Mouse (Mus musculus) neural tube, embryonic 13.5 days (tissue): ENCODE measurements around the gene Zbtb32. TPM values are rescaled to one million over a fixed set of nuclear protein-coding genes. Genes with fewer than 3 reads are reported as not detected.
A peak's percentile ranks its signal among the peaks of the same experiment; 100 is the strongest.

ENCODE experiments used
- ATAC-seq: fragments of 200-750 bp; cut with Nextera tagmentation; 2 replicates; pipeline ENCODE4 v1.8.0; 2017; ENCODE audit warnings: low read depth, mild to moderate bottlenecking, moderate TSS enrichment, moderate library complexity
- H3K27ac ChIP-seq: fragments of 300-500 bp; sonication (generic); replicated peaks from 2 replicates; pipeline ENCODE4 v1.5.1; 2015; ENCODE audit warnings: moderate library complexity, mild to moderate bottlenecking, inconsistent platforms
- H3K27me3 ChIP-seq: fragments of 300-500 bp; sonication (generic); 2 replicates; pipeline ENCODE4 v1.6.1; 2015; ENCODE audit warnings: mild to moderate bottlenecking, inconsistent platforms
- H3K36me3 ChIP-seq: fragments of 300-500 bp; sonication (generic); 2 replicates; pipeline ENCODE4 v1.6.1; 2015; ENCODE audit warnings: mild to moderate bottlenecking, inconsistent platforms
- H3K4me1 ChIP-seq: fragments of 300-500 bp; sonication (generic); replicated peaks from 2 replicates; pipeline ENCODE4 v1.6.1; 2015; ENCODE audit warnings: inconsistent platforms
- H3K4me2 ChIP-seq: fragments of 300-500 bp; sonication (generic); 2 replicates; pipeline ENCODE4 v1.6.1; 2015; ENCODE audit warnings: inconsistent platforms, mild to moderate bottlenecking, moderate library complexity
- H3K4me3 ChIP-seq: fragments of 300-500 bp; sonication (generic); 2 replicates; pipeline ENCODE4 v1.5.1; 2015; ENCODE audit warnings: mild to moderate bottlenecking, inconsistent platforms
- H3K9ac ChIP-seq: fragments of 300-500 bp; sonication (generic); 2 replicates; pipeline ENCODE4 v1.6.1; 2015; ENCODE audit warnings: moderate library complexity, mild to moderate bottlenecking, inconsistent platforms
- H3K9me3 ChIP-seq: fragments of 300-500 bp; sonication (generic); 2 replicates; pipeline ENCODE4 v1.6.1; 2016; ENCODE audit warnings: inconsistent platforms
- WGBS: fragments of 180-500 bp; shearing (Covaris S2); methylation state at CpG from one replicate; pipeline ENCODE4 v1.1.7; 2015; 5-methylcytosine and 5-hydroxymethylcytosine counted together
- polyA plus RNA-seq: library from polyadenylated mRNA; unstranded; fragments of >200 nt; fragmentation: Nextera tagmentation; extraction: Ambion mirVana; gene quantifications from 2 replicates; pipeline ENCODE4 v1.2.1, GENCODE M21; 2015

Gene Zbtb32
- polyA plus RNA-seq, 1 experiment from 2014 or later = 0.50 TPM

DNA sequence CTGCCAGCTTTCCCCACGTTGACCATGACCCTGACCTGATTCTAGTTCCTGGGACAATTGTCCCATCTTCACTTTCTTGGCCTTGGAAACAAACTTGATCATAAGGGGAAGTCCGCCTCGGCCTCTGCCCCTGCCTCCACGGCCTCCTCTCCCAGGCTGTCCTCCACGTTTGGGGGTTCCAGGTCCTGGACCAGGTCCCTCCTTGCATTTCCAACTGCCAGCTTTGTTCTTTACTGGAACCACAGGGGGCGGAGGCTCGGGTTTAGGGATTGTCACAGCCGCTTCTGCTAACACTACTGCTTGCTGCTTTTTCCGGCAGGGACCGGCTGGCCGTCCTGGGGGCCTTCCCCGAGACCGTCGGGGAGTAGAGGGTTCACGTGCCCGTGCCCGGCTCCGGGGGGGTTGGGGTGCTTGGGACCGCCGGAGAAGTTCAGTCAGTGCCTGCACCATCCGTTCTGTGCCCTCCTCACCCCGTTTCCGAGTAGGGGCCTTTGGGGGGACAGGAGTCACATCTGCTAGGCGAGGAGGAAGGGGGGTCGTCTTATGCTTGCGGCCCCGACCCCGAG, 12.2 kb downstream of the Zbtb32 start:
- H3K27ac ChIP-seq = no peak overlapping the region
- H3K4me3 ChIP-seq = peak overlapping the region; percentile 99; the same call in 1 of the 2 replicates
- peaks cover 24% of the 10 kb centered on the region for H3K4me1 ChIP-seq
- peak overlapping the region; percentile 98 for H3K4me2 ChIP-seq
- peak overlapping the region; percentile 99 for H3K9ac ChIP-seq
- no peaks in the 10 kb centered on the region for H3K27me3 ChIP-seq
- ATAC-seq = no peak
- H3K36me3 ChIP-seq = peaks cover 52% of the 10 kb centered on the region
- no peaks in the 10 kb centered on the region for H3K9me3 ChIP-seq
- 91% methylated on average over 28 of the region's 28 CpGs for WGBS

DNA sequence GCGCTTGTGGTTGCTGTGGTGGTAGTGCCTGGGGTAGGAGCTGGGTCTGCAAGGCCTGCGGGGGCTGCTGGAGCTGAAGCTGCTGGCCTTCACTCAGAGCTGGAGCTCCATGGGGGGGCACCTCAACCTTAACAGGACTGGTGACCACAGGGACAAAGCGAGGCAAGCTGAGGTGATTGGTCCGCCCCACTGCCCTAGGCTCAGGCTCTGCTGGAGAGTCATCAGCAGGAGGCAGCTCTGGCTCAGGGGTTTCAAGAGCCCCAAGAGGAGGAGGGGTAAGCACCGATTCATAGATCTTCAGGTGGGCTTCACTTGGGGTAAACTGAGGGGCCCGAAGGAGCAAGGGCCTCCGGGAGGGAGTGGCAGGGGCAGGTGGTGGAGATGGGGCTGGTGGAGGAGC, 13.5 kb downstream of the Zbtb32 start:
- ATAC-seq = no peak
- Histone ChIP-seq H3K27ac (no peak overlapping the region), H3K4me3 (no peak overlapping the region), H3K4me1 (peaks cover 23% of the 10 kb centered on the region), H3K9me3 (no peaks in the 10 kb centered on the region), H3K36me3 (peaks cover 66% of the 10 kb centered on the region), H3K4me2 (no peak overlapping the region), H3K27me3 (no peaks in the 10 kb centered on the region), H3K9ac (no peak overlapping the region)
- 98% methylated on average over 7 of the region's 7 CpGs for WGBS

DNA sequence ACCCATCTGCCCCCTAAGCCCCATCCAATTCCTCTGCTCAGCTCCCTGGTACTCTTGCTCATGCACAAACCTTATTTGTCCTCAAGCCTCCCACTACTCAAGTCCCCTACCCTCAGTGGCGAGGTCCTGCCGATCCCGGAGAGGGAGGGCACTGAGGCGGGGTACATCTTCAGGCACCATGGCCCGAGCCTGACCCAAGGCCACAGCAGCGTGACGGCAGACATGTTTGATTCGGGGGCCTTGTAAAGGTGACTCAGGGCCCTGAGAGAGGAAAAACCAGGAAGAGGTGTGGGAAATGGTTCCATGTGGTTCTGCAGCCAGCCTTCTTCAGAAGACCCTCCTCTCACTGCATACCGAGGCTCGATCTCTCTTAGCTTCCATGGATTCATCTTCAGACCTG, 14.4 kb downstream of the Zbtb32 start:
- Histone ChIP-seq H3K9ac (no peak overlapping the region), H3K4me3 (no peak overlapping the region), H3K36me3 (peaks cover 74% of the 10 kb centered on the region), H3K4me1 (peaks cover 16% of the 10 kb centered on the region), H3K27me3 (no peaks in the 10 kb centered on the region), H3K27ac (no peak overlapping the region), H3K9me3 (no peaks in the 10 kb centered on the region), H3K4me2 (no peak overlapping the region)
- no peak for ATAC-seq
- WGBS = 93% methylated on average over 10 of the region's 10 CpGs

DNA sequence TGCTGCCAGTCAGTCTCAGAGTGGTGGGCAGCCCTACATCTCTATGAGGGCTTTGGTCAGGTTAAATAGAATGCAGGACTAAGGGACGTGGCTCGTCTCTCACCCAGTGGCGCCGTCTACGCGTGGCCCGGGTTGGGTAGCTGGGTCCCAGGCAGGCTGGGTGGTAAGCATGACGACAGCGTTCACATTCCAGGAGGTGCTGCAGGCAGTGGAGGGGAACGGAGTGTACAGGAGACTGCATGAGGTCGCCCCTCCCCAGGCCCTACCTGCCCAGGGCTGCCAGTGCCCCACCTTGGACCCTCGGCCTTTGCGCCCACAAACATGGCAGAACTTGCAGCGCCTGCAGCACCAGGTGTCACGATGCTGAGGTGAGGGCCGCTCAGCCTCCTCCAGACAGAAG, 17.2 kb downstream of the Zbtb32 start:
- 96% methylated on average over 16 of the region's 16 CpGs for WGBS
- no peak overlapping the region for H3K27ac ChIP-seq
- peaks cover 4% of the 10 kb centered on the region for H3K4me1 ChIP-seq

DNA sequence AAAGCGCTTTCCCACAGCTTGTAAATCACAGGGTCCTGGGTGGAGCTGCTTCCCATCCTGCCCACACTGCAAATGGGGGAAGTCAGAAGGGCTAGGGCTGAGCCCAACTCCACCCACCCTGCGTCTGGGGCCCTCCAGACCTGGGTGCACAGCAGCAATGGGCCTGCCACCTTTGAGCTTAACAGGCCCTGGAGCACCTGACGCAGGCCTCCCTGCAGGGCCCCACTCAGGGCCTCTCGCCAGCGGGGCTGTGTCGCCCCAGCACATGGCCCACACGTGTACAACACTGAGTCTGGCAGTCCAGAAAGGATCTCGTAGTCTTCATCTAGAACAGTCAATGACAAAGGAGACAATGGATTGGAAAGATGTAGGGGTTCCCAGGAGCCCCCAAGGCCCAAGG, 18.8 kb downstream of the Zbtb32 start:
- Histone ChIP-seq H3K4me2 (no peak overlapping the region), H3K36me3 (peaks cover 100% of the 10 kb centered on the region), H3K27me3 (no peaks in the 10 kb centered on the region), H3K9me3 (no peaks in the 10 kb centered on the region), H3K4me3 (no peak overlapping the region), H3K9ac (no peak overlapping the region), H3K4me1 (no peaks in the 10 kb centered on the region), H3K27ac (no peak overlapping the region)
- ATAC-seq = no peak
- 93% methylated on average over 8 of the region's 8 CpGs for WGBS

More for the DNA sequence above, 17.2 kb downstream of the Zbtb32 start:
- no peak for ATAC-seq
- no peak overlapping the region for H3K9ac ChIP-seq
- H3K4me2 ChIP-seq = no peak overlapping the region
- H3K9me3 ChIP-seq = no peaks in the 10 kb centered on the region
- no peak overlapping the region for H3K4me3 ChIP-seq
- no peaks in the 10 kb centered on the region for H3K27me3 ChIP-seq
- peaks cover 100% of the 10 kb centered on the region for H3K36me3 ChIP-seq

DNA sequence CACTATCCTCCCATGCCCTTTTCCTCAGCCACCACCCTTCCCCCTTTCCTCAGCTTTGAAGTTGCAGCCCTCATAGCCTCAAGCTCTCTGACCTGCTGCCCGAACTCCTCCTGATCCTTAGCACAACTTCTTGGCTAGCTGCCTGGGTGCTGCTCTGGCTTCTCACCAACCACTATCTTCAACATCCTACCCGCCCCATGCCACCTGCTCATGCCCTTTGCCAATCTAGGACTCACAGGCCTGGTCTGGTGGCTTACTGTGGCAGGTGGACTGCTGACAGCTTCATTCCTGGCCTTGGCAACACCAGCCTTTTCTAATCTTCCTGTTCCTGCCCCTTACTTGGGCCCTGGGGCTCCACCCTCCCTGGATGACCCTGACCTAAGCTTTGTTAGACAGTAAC, 25.7 kb downstream of the Zbtb32 start:
- Histone ChIP-seq H3K27me3 (no peaks in the 10 kb centered on the region), H3K4me1 (no peaks in the 10 kb centered on the region), H3K4me3 (no peak overlapping the region), H3K27ac (no peak overlapping the region), H3K36me3 (peaks cover 97% of the 10 kb centered on the region), H3K9me3 (no peaks in the 10 kb centered on the region), H3K9ac (0 out of 2 replicates have a peak overlapping the region, but pooled peaks have one; percentile 5), H3K4me2 (no peak overlapping the region)
- 94% methylated on average over 2 of the region's 2 CpGs for WGBS
- no peak for ATAC-seq

DNA sequence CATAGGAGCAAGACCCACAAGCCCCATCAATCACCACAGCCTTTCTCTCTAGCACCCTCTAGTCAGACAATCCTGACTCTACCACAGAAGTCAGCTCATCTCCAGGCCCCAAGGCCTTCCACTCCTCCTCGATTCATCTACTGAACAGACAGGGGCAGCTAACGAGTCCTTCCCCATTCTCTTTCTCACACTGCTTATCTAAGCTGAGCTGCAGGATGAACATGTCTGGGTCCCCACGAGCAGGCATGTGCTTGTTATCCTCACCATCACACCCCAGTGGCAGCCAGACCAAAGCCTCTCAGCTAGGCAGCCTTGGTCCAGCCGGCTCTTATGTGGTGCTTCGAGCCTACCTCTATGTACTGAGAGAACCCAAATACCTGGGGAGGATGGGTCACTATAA, 26.3 kb downstream of the Zbtb32 start:
- Histone ChIP-seq H3K9ac (no peak overlapping the region), H3K4me3 (no peak overlapping the region), H3K4me2 (no peak overlapping the region), H3K27ac (no peak overlapping the region), H3K9me3 (no peaks in the 10 kb centered on the region), H3K4me1 (no peaks in the 10 kb centered on the region), H3K27me3 (no peaks in the 10 kb centered on the region), H3K36me3 (peaks cover 95% of the 10 kb centered on the region)
- ATAC-seq = no peak
- 92% methylated on average over 5 of the region's 5 CpGs for WGBS

DNA sequence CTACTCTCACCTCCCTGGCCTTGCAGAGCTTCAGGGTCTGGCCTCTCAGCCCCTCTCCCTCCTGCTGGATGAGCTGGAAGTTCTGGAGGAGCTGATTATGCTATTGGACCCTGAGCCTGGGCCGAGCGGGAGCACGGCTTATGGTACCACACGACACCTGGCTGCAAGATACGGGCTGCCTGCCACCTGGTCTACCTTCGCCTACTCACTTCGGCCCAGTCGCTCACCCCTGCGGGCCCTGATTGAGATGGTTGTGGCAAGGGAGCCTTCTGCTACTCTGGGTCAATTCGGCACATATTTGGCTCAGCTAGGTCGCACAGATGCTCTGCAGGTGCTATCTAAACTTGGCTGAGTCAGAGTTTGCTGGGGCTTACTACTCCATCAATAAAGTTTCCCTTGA, 31.2 kb downstream of the Zbtb32 start:
- Histone ChIP-seq H3K36me3 (peaks cover 72% of the 10 kb centered on the region), H3K27me3 (no peaks in the 10 kb centered on the region), H3K27ac (no peak overlapping the region), H3K4me3 (no peak overlapping the region), H3K4me2 (no peak overlapping the region), H3K9ac (no peak overlapping the region), H3K9me3 (no peaks in the 10 kb centered on the region), H3K4me1 (peaks cover 11% of the 10 kb centered on the region)
- no peak for ATAC-seq
- WGBS = 89% methylated on average over 11 of the region's 11 CpGs

DNA sequence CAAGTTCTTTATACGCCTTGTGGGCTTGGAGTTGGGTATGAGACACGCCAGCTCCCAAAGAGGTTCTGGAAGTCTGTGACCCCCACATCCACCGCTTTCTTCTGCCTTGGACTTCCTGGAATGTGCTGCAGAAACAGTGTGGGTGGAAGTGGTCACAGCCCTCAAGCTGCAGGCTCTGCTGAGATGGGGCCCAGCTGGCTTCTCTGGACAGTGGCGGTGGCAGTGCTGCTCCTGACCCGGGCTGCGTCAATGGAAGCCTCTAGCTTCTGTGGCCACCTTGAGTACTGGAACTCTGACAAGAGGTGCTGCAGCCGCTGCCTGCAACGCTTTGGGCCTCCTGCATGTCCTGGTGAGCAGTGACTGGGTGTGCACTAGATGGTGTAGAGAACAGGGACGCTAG, 32.7 kb downstream of the Zbtb32 start:
- H3K9ac ChIP-seq = no peak overlapping the region
- H3K36me3 ChIP-seq = peaks cover 59% of the 10 kb centered on the region
- no peak for ATAC-seq
- H3K9me3 ChIP-seq = no peaks in the 10 kb centered on the region
- 92% methylated on average over 9 of the region's 9 CpGs for WGBS
- H3K4me1 ChIP-seq = peaks cover 18% of the 10 kb centered on the region
- no peak overlapping the region for H3K4me2 ChIP-seq
- H3K27ac ChIP-seq = no peak overlapping the region
- H3K27me3 ChIP-seq = no peaks in the 10 kb centered on the region
- H3K4me3 ChIP-seq = no peak overlapping the region

DNA sequence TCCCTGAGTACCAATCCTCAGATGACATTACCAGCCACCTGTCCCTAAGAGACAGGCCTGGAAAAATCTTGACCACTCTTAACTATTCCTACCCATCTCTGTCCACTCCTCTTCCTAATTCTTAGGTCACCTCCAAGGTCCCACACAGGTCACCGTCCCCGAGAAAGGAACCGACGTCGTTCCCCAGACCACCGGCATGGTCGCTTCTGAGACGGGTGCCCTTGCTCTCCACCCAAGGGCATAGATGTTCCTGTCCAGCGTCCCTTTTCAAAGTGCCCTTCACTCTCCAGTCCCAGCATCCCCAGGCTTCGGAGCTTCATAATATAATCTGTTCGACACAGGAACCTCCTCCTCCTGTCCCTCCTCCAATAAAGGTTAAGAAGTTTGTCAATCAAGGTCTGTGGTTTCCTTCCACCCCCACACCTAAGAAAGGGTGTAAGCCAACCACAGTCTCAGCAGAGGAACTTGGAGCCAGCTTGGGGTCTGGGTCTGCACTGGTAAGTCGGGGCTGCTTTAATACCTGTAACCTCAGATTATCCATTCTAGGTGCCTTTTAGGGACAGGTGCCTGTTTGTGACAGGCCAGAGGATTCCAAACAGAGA, 33.6 kb downstream of the Zbtb32 start, which contains the start of gene Igflr1:
Igflr1 (plus strand) TSS at position 458 of the 602 bp plus-strand sequence.
- Histone ChIP-seq H3K27me3 (no peaks in the 10 kb centered on the region), H3K4me1 (peaks cover 21% of the 10 kb centered on the region), H3K4me3 (peak within 1 kb of the TSS; percentile 87; the same call in 1 of the 2 replicates), H3K27ac (no peak within 1 kb of the TSS), H3K36me3 (peaks cover 50% of the 10 kb centered on the region), H3K4me2 (peak within 1 kb of the TSS; percentile 88), H3K9me3 (no peaks in the 10 kb centered on the region), H3K9ac (0 out of 2 replicates have a peak within 1 kb of the TSS, but pooled peaks have one; percentile 88)
- no peak for ATAC-seq
- WGBS = 96% methylated on average over 12 of the region's 12 CpGs

DNA sequence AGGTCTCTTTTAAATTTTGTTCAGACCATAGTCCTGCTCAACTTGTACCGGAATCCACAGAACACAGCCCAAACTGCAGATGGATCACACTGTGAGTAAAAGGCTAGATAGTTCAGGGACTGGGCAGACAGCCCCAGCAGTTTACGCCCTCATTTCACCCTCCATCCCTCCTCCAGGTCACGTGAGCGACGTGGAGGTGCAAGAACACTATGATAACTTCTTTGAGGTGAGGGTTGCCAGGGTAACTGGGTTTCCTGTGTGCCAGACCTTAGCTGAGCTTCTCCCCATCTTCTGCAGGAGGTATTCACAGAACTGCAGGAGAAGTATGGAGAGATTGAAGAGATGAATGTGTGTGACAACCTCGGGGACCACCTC, 34.8 kb downstream of the Zbtb32 start:
- peak overlapping the region; percentile 94 for H3K27ac ChIP-seq
- 24% methylated on average over 6 of the region's 6 CpGs for WGBS

DNA sequence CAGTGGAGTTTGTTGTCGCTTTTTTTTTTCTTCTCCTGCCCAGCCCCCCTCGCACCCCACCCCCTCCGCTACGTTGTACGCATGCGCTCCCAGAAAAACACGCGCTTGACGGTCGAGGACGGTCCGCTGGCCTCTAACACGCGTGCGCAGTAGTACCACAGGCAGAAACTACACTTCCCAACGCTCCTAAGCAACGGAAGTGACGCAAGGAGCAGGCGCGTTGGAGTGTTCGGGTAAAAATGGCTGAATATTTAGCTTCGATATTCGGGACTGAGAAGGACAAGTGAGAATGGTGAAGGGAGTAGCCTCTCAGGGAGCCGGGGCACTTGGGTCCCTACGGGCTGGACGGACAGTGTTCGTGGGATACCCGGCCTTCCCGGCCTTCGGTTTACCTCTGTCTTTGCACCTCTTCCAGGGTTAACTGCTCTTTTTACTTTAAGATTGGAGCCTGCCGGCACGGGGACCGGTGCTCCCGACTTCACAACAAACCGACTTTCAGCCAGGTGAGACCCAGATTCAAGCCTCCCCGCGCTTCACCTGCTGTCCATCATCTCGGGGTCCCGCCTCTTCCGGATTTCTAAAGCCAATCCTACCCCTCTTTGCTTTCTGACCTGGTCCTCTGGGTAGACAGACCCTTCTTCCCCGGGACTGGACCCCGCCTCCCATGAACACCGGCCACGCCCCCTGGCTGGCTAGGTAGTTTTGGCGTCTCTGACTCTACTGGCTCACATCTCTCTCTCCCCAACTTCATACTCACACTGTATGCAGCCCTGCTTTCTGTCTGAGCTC, 35.4 kb downstream of the Zbtb32 start, which contains the start of the genes U2af1l4, Gm49396 and Psenen:
U2af1l4 (plus strand) TSS at position 185 of the 789 bp plus-strand sequence.
Gm49396 (plus strand) TSS at position 228 of the 789 bp plus-strand sequence.
Psenen (minus strand) TSS at position 511 of the 789 bp plus-strand sequence.
- ATAC-seq = peak; percentile 90

More for the DNA sequence above, 34.8 kb downstream of the Zbtb32 start:
- peak overlapping the region; percentile 88 for H3K4me2 ChIP-seq
- ATAC-seq = no peak
- no peaks in the 10 kb centered on the region for H3K9me3 ChIP-seq
- H3K4me3 ChIP-seq = peak overlapping the region; percentile 87
- peaks cover 38% of the 10 kb centered on the region for H3K36me3 ChIP-seq
- no peaks in the 10 kb centered on the region for H3K27me3 ChIP-seq
- H3K9ac ChIP-seq = peak overlapping the region; percentile 88
- H3K4me1 ChIP-seq = peaks cover 28% of the 10 kb centered on the region

More for the DNA sequence above, 35.4 kb downstream of the Zbtb32 start, which contains the start of the genes U2af1l4, Gm49396 and Psenen:
- peaks cover 32% of the 10 kb centered on the region for H3K36me3 ChIP-seq
- no peaks in the 10 kb centered on the region for H3K9me3 ChIP-seq
- H3K4me3 ChIP-seq = peak within 1 kb of the TSS; percentile 87
- WGBS = under 1% methylated on average over 45 of the region's 45 CpGs
- H3K27ac ChIP-seq = peak within 1 kb of the TSS; percentile 94
- peak within 1 kb of the TSS; percentile 88 for H3K9ac ChIP-seq
- no peaks in the 10 kb centered on the region for H3K27me3 ChIP-seq
- peaks cover 34% of the 10 kb centered on the region for H3K4me1 ChIP-seq
- peak within 1 kb of the TSS; percentile 88 for H3K4me2 ChIP-seq
